Mouse (Mus musculus) leukemia stem cell, adult 10-12 weeks (primary cell): Measurements from ENCODE around the gene Bcl2l14. TPM values are rescaled to one million over a fixed set of nuclear protein-coding genes. Genes with fewer than 3 reads are reported as not detected.

Source experiments
- polyA plus RNA-seq: library from polyadenylated mRNA; stranded (reverse); fragments of >175 nt; gene quantifications from 2 replicates; pipeline ENCODE4 v1.2.3, GENCODE M21; 2012; ENCODE audit warnings: low replicate concordance

The Bcl2l14 gene
- polyA plus RNA-seq = not detected in 2 replicates

GRCm38 (mm10) chr6:134396018-134396417, at the start of gene Bcl2l14:
TSS of gene Bcl2l14 (plus strand) at chr6:134396318.

Other genes with a start within 250 kb of the Bcl2l14 start
- gene Lrp6, start 170.6 kb downstream of the Bcl2l14 start, polyA plus RNA-seq = 12.3 and 13.3 TPM in 2 replicates
- 0.09 and 0.16 TPM in 2 replicates for gene Mansc1, start 236.2 kb downstream of the Bcl2l14 start, polyA plus RNA-seq
- gene Borcs5, start 243.2 kb downstream of the Bcl2l14 start, polyA plus RNA-seq = 17.6 and 25.2 TPM in 2 replicates